Mouse (Mus musculus): Measurements from ENCODE around the gene Kirrel. TPM values are rescaled to one million over a fixed set of nuclear protein-coding genes. Genes with fewer than 3 reads are reported as not detected.

The Kirrel gene
- polyA plus RNA-seq, 1 experiment from 2014 or later, result 8.3 TPM

DNA sequence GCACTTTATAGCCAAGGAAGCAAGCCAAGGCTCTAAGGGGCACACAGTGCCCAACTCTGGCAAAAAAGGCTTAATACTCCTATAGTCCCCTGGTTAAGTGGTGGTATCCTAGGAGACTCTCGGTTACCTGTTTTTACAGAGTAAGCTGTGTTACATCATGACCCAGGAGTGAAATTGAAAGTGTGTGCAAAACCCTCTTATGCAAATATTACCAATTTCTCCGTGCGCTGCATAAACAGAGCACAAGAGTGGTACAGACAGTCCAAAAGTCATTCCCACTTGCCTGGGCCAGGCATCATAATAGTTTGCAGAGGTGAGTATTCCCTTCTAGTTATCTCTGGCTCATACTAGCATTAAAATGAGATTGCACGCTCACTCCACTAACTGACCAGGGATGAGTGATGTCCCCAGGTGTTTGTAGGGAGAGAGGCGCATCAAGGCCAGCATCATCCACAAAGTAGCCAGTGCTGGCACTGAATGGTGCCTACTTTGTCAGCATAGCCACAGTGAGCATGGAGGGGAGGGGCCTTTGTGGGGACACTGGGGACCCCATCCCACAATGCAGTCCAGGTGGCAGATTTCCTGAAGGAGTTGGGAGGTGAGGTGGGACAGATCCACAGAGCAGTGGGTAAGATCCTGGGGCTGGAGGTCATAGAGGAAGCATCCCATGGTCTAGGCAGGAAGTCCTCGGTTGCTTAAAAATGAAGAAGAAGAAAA lies 10.3 kb downstream of the Kirrel start:
- ATAC-seq (replicated peaks), result no peak
- Histone ChIP-seq H3K4me1 (peaks cover 72% of the 10 kb centered on the region), H3K27ac (0 out of 2 replicates have a peak overlapping the region, but pooled peaks have one; percentile 65), H3K27me3 (replicated peaks) (no peaks in the 10 kb centered on the region), H3K36me3 (replicated peaks) (no peaks in the 10 kb centered on the region), H3K4me3 (no peak overlapping the region), H3K9ac (no peak overlapping the region), H3K4me2 (no peak overlapping the region), H3K9me3 (no peaks in the 10 kb centered on the region)
- WGBS, result 92% methylated on average over 6 of the region's 6 CpGs

DNA sequence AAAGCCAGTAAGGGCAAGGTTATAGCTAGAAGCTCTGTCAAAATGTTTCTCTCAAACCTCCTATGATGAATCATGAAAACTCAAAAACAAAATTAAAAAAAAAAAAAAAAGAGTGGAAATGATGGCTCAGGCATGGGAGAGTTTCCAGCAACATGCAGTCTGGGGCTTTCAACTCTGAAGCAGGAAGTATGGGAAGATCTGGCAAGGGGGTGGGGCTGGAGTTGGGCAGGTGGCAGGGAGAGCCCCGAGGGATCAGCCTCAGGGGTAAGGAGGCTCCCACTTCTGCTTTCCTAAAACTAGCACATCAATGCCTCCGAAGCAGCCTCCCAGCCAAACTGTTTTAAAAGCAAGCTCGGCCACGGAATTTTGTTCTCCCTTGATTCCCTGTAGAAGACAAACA lies 11.4 kb downstream of the Kirrel start:
- ATAC-seq (replicated peaks), result no peak
- H3K27me3 ChIP-seq (replicated peaks), result no peaks in the 10 kb centered on the region
- H3K9ac ChIP-seq, result no peak overlapping the region
- no peaks in the 10 kb centered on the region for H3K9me3 ChIP-seq
- WGBS, result 69% methylated on average over 4 of the region's 4 CpGs
- H3K27ac ChIP-seq, result no peak overlapping the region
- H3K4me2 ChIP-seq, result no peak overlapping the region
- H3K36me3 ChIP-seq (replicated peaks), result no peaks in the 10 kb centered on the region
- no peak overlapping the region for H3K4me3 ChIP-seq
- peaks cover 72% of the 10 kb centered on the region for H3K4me1 ChIP-seq

DNA sequence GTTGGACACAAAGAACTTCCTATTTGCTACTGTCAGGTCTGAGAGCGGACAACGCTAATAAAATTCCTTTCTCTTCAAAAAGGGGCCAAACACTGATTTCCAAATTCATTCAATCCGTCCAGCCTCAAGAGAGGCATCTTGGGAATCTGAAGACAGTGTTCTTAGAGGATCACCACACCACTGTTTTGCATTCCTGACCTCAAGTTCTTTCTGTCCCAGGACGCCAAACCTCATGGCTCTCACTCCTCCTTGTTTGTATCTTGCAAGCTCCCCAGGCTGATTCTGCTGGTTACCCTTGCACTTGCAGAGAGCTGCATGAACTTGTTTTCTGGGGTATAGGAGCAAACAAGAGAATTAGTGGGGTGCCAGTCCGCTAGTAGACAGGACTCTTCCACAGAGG lies 12.2 kb downstream of the Kirrel start:
- Histone ChIP-seq H3K9me3 (no peaks in the 10 kb centered on the region), H3K27ac (no peak overlapping the region), H3K4me2 (no peak overlapping the region), H3K4me3 (no peak overlapping the region), H3K27me3 (replicated peaks) (no peaks in the 10 kb centered on the region), H3K9ac (no peak overlapping the region), H3K4me1 (peaks cover 75% of the 10 kb centered on the region), H3K36me3 (replicated peaks) (no peaks in the 10 kb centered on the region)
- WGBS, result 76% methylated on average over 5 of the region's 5 CpGs
- no peak for ATAC-seq (replicated peaks)

DNA sequence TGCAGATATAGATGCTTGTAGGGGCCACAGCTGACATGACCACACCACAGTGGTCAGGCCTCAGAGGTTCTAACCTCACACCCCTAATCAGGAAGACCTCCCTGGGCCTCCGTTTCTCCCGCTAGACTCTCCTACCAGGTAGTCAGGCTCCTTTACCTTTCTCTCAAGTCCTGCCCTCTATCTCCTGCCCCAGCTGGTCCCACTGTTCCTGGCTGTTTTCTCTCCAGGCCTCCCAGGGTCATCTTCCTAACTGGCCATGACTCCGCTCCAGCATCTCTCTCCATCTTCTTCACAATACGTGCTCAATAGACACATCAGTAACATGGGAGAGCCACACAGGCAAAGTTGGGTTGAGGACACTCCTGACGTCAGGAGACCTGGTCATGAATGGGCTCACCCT lies 12.9 kb downstream of the Kirrel start:
- WGBS, result 86% methylated on average over 5 of the region's 5 CpGs
- H3K4me2 ChIP-seq, result no peak overlapping the region
- peak overlapping the region; percentile 78 for H3K27ac ChIP-seq
- no peak overlapping the region for H3K9ac ChIP-seq
- H3K36me3 ChIP-seq (replicated peaks), result no peaks in the 10 kb centered on the region
- no peak for ATAC-seq (replicated peaks)
- peaks cover 75% of the 10 kb centered on the region for H3K4me1 ChIP-seq
- H3K4me3 ChIP-seq, result no peak overlapping the region
- H3K9me3 ChIP-seq, result no peaks in the 10 kb centered on the region
- H3K27me3 ChIP-seq (replicated peaks), result no peaks in the 10 kb centered on the region

DNA sequence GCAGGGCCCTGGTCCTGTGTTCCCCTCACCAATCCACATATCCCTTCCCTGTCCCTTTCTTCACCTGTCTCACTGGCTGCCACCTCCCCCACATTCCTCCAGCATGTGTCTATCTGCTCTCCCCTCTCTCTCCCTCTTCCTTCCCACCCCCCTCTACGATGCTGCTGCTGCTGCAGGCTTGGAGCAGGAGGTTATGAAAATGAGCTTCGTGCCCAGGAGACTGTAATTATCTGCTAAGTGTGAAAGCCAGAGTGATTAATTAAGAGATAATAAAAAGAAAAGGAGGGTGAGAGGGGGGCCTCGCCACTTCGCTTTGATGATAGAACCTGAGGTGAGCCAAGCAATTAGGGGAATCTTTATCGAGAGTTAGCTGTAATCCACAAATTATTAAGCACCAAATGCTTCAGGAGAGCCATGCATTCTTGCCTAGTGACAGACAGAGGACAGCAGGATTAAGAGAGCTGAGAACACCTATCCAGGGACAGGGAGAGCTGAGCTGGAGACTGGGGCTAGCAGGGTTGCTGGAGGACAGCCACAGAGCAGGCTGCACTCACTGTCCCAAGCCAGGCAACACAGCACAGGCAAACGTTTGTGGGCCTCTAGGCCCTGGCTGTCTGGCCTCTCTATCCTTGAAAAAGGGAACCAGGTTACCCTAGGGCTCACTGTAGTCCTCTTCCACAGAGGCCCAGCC lies 13.6 kb downstream of the Kirrel start:
- no peak overlapping the region for H3K9ac ChIP-seq
- 23% methylated on average over 6 of the region's 6 CpGs for WGBS
- peak; percentile 72 for ATAC-seq (replicated peaks)
- no peaks in the 10 kb centered on the region for H3K27me3 ChIP-seq (replicated peaks)
- peak overlapping the region; percentile 78 for H3K27ac ChIP-seq
- H3K36me3 ChIP-seq (replicated peaks), result no peaks in the 10 kb centered on the region
- no peak overlapping the region for H3K4me3 ChIP-seq
- no peaks in the 10 kb centered on the region for H3K9me3 ChIP-seq
- H3K4me1 ChIP-seq, result peaks cover 72% of the 10 kb centered on the region
- no peak overlapping the region for H3K4me2 ChIP-seq

DNA sequence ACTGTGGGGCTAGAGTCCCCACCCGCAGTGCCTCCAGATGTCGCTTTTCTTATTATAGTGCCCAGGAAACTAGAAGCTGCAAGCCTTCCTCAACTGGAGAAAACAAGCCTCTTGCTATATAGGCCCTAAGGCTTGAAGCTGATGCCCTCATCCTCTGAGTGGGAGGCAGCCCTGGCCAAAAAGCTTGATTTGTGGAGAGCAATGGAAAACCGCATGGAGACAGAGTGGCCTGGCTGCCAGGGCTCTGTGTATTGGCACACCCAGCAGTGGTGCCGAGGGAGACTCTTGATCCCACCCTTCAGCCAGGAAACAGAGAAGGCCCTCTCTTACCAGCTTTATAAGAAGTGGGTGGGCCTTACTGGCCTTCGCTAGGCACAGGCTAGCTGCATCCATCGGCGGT lies 15.4 kb downstream of the Kirrel start:
- Histone ChIP-seq H3K4me2 (no peak overlapping the region), H3K27ac (peak overlapping the region; percentile 58), H3K27me3 (replicated peaks) (no peaks in the 10 kb centered on the region), H3K9ac (no peak overlapping the region), H3K4me1 (peaks cover 71% of the 10 kb centered on the region), H3K9me3 (no peaks in the 10 kb centered on the region), H3K4me3 (no peak overlapping the region), H3K36me3 (replicated peaks) (no peaks in the 10 kb centered on the region)
- 71% methylated on average over 7 of the region's 7 CpGs for WGBS
- no peak for ATAC-seq (replicated peaks)

DNA sequence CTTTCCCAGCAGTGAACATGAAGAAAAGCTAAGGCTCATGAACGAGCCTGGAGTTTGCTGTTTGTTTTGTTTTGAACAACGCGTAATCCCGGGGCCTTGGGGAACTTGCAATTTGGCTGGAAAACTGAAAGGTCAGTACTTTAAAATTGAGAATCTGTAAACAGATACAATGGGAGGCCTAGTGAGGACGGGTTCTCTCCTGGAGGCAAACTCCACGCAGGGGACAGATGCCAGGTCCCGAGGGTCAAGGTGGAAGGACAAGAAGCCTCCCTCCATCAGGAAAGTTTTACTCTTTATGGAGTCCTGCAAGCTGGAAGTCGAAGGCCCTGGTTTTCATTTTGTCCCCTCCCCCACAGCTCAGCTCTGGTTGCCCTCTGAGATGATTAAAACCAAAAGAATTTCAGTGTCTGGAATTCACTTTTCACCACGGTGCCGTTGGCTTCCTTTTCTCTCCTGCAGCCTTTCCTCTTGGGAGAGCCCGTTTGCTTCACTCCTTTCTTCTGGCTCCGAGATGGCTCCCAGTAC lies 16.7 kb downstream of the Kirrel start:
- Histone ChIP-seq H3K4me1 (peaks cover 70% of the 10 kb centered on the region), H3K9ac (no peak overlapping the region)
- WGBS, result 18% methylated on average over 12 of the region's 12 CpGs

DNA sequence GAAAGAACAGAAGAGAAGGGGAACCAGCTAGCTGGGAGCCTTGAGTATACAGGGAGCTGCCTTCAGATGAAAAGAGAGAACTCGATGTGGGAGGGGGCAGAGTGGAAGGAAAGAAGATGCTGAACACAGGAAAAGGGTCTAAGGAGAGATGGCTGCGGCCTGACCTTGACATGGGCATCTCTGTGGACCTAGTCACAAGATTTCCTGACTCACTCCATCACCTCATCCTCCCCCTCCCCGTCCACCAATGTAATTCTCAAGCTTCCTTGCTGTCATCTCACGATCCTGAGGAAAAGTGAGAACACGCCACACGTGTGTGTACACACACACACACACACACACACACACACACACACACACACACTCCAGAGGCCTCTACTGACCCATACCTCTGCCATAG lies 17.2 kb downstream of the Kirrel start:
- no peaks in the 10 kb centered on the region for H3K27me3 ChIP-seq (replicated peaks)
- H3K4me3 ChIP-seq, result no peak overlapping the region
- H3K9me3 ChIP-seq, result no peaks in the 10 kb centered on the region
- no peak for ATAC-seq (replicated peaks)
- peak overlapping the region; percentile 58 for H3K27ac ChIP-seq
- no peak overlapping the region for H3K4me2 ChIP-seq
- H3K9ac ChIP-seq, result no peak overlapping the region
- H3K36me3 ChIP-seq (replicated peaks), result no peaks in the 10 kb centered on the region
- peaks cover 70% of the 10 kb centered on the region for H3K4me1 ChIP-seq
- 74% methylated on average over 6 of the region's 6 CpGs for WGBS

More for the DNA sequence above, 16.7 kb downstream of the Kirrel start:
- H3K27me3 ChIP-seq (replicated peaks), result no peaks in the 10 kb centered on the region
- H3K36me3 ChIP-seq (replicated peaks), result no peaks in the 10 kb centered on the region
- H3K9me3 ChIP-seq, result no peaks in the 10 kb centered on the region
- H3K27ac ChIP-seq, result peak overlapping the region; percentile 58
- no peak overlapping the region for H3K4me3 ChIP-seq
- no peak for ATAC-seq (replicated peaks)
- no peak overlapping the region for H3K4me2 ChIP-seq

DNA sequence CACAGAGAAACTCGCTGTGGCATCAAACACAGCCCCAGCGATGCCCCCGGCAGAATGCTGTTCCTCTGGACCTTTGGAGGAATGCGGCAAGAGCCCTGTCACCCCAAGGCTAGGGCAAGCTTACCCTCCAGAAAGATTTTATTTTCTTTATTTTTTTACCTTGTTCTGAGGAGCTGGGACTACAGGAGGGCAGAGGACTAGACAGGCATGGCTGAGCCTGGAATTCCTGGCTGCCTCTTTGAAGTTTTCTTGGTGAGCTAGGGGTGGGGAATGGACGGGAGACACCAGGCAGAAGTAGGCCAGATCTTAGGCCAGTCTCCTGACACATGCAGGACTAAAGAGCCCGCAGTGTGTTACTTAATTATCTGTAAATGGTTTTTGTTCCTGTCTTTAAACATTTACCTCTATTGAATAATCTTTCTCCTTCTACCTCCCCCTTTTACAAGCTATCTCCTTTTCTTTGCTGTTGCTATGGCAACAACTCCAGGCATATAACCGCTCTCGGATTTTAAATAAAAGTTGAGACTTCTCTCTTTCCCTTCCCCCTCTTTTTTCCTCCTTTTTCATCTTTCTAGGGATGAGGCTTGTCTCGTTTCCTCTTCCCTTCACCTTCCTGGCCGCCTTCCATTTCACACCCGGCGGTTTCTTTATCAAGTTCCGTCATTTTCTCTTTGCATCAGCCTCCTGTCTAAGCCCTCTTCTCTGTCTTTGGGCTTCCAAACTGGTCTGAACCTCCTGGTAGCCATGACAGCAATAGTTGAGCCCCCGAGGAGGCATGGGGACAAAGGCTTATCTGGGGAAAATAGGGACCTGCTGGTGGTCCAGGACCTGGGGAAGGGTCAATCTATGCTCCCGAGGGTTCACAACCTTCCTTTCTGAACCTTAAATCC lies 19.9 kb downstream of the Kirrel start:
- 11% methylated on average over 15 of the region's 15 CpGs for WGBS
- no peaks in the 10 kb centered on the region for H3K36me3 ChIP-seq (replicated peaks)
- H3K4me1 ChIP-seq, result peaks cover 80% of the 10 kb centered on the region
- no peak overlapping the region for H3K9ac ChIP-seq
- H3K9me3 ChIP-seq, result no peaks in the 10 kb centered on the region
- H3K4me3 ChIP-seq, result no peak overlapping the region
- peak; percentile 57 for ATAC-seq (replicated peaks)
- peak overlapping the region; percentile 16 for H3K4me2 ChIP-seq
- H3K27ac ChIP-seq, result peak overlapping the region; percentile 82
- no peaks in the 10 kb centered on the region for H3K27me3 ChIP-seq (replicated peaks)

DNA sequence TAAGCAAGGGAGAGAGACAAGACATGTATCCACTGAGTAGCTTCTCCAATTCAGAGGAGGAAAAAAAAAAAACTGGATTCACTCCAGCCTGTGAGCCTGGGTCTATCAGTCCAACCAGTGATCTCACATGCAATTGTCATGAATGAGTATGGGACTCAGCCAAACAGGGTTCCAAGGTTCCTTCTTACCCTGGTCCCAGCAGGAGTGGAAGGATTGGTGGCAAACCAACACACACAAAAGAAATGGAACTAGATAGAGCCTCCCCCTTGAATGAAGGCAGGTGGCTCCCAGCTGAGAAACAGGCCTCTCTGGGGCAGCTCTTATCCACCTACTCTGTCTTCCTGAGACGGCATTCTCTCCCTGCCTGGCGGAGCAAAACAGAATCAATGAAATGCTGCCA lies 21.5 kb downstream of the Kirrel start:
- no peaks in the 10 kb centered on the region for H3K9me3 ChIP-seq

DNA sequence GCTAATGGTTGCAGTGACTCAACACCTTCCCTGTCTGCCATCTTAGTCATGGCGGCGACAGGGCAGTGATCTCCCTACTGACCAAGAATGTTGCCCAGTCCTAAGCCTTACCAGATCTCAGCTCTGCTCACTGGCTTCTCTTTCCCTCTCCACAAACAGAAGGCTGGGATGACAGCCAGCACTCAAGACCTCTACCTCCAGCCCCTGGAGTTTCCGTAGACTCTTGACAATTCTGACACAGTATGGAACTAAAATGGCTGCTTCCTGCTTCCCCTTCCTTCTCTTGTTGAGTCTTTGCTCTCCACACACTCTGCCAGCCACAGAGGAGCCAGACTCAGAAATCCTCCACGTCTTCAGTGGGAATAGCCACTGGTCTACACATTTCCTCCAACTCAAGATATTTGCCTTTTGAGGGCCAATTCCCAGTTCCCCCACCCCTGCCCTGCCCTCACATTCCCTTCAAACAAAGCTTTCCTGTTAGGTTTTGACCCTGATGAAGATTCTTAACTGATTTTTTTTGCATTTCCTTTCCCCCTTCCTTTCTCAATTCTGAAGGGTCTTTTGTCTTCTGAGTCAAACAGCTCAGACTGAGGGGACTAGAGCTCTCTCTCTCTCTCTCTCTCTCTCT lies 22.3 kb downstream of the Kirrel start:
- peak overlapping the region; percentile 6; the same call in 1 of the 2 replicates for H3K27ac ChIP-seq
- 83% methylated on average over 4 of the region's 4 CpGs for WGBS
- peaks cover 63% of the 10 kb centered on the region for H3K4me1 ChIP-seq

More for the DNA sequence above, 21.5 kb downstream of the Kirrel start:
- 27% methylated on average over 2 of the region's 2 CpGs for WGBS
- no peaks in the 10 kb centered on the region for H3K36me3 ChIP-seq (replicated peaks)
- ATAC-seq (replicated peaks), result no peak
- H3K4me2 ChIP-seq, result no peak overlapping the region
- peaks cover 70% of the 10 kb centered on the region for H3K4me1 ChIP-seq
- H3K27me3 ChIP-seq (replicated peaks), result no peaks in the 10 kb centered on the region
- no peak overlapping the region for H3K9ac ChIP-seq
- peak overlapping the region; percentile 67 for H3K27ac ChIP-seq
- H3K4me3 ChIP-seq, result no peak overlapping the region

More for the DNA sequence above, 22.3 kb downstream of the Kirrel start:
- no peak for ATAC-seq (replicated peaks)
- H3K9me3 ChIP-seq, result no peaks in the 10 kb centered on the region
- no peaks in the 10 kb centered on the region for H3K36me3 ChIP-seq (replicated peaks)
- no peak overlapping the region for H3K9ac ChIP-seq
- H3K27me3 ChIP-seq (replicated peaks), result no peaks in the 10 kb centered on the region
- H3K4me3 ChIP-seq, result no peak overlapping the region
- no peak overlapping the region for H3K4me2 ChIP-seq
